Mouse (Mus musculus) erythroid progenitor cell, adult 5-6 weeks (primary cell): ENCODE measurements around the gene Morc1. TPM values are rescaled to one million over a fixed set of nuclear protein-coding genes. Genes with fewer than 3 reads are reported as not detected.

ENCODE experiments used
- ATAC-seq: replicated peaks from 2 replicates; pipeline ENCODE4 v1.8.0; 2016; ENCODE audit warnings: moderate number of reproducible peaks, mild to moderate bottlenecking, moderate TSS enrichment, inconsistent platforms; ENCODE audit not compliant: poor library complexity, low FRiP score, severe bottlenecking
- total RNA-seq, 2 experiments: library from RNA; stranded (forward) in 1 of 2; stranded (reverse) in 1 of 2; fragments of 150-400 nt in 1 of 2; fragments of 186-747, 209-891 nt in 1 of 2; gene quantifications; 2 replicates each; pipeline versions ENCODE4 v1.2.3 to v1.2.4; 2015 to 2017; ENCODE audit warnings: low replicate concordance in 2 of 2

The Morc1 gene
- total RNA-seq, 2 experiments from 2014 or later = not detected

DNA sequence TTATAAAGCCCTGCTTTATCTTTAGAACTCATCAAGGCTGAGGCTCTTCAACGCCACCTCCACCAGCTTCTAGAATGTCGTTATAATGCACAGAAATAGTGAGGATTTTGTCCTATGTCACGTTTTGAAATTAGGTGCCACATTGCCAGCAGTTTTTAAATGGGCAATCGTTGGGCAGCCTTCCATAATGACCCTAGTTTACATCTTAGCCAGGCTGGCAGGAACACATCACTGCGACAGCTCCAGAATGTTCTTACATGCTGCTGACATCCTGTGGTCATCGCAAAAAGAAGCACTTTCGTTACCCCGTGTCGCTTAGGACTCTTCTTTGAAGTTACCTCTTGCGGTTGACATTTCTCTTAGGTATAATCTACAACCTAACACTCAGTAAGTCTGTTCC, 42.4 kb downstream of the Morc1 start:
- ATAC-seq = no peak

- ATAC-seq = no peak
Observed at GRCm38 (mm10) chr16:48474896-48475802, 44.1 kb downstream of the Morc1 start.

DNA sequence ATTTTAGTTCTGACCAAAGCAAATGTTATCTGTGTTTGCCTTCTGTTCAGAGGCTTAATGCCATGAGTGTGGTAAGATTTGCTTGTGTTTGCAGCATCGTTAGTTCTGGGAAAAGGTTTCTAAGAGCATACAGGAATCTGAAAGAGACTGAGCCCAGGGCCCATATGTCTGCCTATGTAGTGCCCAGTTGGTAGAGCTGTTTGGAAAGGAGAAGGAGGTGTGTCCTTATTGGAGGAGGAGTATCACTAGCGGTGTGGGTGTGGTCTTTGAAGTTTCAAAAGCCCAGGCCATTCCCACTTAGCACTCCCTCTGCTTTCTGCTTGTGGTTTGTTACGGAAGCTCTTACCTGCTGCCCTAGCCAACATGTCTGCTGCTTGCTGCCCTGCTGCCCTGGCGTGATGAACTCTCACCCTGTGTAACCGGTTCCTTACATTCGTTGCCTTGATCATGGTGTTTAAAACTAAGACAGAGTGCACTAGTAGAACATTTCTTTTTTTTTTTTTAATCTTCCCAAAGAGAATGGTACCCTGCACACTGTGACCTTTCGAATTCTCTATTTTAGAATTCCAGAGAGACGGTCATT, 48.3 kb downstream of the Morc1 start:
- ATAC-seq = no peak

DNA sequence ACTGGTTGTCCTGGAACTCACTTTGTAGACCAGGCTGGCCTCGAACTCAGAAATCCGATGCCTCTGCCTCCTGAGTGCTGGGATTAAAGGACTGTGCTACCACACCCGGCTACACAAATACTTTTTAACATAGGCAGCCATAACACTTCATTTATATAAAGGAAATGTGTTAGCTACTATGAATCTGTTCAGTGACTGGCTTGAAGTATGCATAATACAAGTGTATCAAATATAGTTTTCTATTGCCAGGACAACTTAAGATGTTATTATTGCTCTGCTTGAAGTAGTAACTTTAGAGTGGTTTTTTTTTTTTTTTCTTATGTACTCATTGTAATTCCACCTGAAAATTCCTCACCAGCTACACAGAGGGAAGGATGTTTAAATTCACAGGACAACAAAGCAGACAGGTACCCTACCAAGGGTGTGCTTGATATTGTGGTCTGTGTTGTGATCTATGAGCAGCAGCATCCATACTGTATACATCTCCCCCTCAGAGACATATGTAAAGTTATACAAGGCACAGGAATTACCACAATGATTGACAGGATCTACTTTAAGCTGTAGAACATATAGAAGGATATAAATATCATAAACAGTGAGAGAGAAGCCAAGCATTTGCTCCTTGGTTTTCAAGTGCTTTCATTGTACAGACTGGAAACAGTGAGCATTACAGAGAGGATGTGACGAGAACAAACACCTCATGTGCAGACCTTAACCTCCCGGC, 85.9 kb downstream of the Morc1 start:
- ATAC-seq = no peak

DNA sequence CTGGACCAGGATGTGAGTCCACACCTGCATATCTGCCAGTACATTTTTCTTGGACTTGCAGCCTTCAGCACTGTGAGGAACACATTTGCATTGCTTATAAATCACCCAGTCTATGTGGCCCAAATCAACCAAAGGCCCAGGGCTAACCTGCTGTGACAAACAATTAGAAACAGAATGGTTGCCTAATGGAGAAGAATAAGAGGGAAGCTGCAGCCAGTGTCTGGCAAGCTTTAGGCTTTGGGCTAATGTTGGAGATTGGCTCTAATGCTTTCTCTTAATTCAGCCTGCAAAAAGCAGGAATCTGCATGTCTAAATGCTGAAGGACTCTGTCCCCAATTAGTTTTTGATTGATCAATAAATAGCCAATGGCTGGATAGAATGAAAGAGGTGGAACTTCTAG, 88.5 kb downstream of the Morc1 start:
- ATAC-seq = no peak

- ATAC-seq = no peak
Observed at GRCm38 (mm10) chr16:48537108-48537507, 106.1 kb downstream of the Morc1 start.

GRCm38 (mm10) chr16:48562290-48563080, 131.4 kb downstream of the Morc1 start:
- no peak for ATAC-seq

GRCm38 (mm10) chr16:48570354-48570753, 139.3 kb downstream of the Morc1 start:
- ATAC-seq = no peak

DNA sequence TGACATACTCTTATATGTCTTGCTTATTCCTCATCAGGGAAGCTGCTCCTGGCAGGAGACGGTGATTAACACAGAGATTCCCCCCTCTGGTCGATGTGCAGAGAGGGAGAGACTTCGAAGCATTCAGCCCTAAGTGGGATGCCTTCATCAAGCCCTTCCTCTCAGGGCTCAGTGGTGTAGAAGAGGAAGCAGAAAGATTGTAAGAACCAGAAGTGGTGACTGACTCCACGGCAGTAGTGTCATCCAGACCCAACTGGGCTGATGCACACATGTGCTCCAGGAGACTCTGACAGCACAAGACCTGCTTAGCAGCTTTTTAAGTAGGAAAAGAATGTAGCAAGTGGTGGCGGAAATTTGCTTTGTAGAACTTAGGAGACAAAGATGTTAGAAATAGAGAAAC, 143.0 kb downstream of the Morc1 start:
- no peak for ATAC-seq

DNA sequence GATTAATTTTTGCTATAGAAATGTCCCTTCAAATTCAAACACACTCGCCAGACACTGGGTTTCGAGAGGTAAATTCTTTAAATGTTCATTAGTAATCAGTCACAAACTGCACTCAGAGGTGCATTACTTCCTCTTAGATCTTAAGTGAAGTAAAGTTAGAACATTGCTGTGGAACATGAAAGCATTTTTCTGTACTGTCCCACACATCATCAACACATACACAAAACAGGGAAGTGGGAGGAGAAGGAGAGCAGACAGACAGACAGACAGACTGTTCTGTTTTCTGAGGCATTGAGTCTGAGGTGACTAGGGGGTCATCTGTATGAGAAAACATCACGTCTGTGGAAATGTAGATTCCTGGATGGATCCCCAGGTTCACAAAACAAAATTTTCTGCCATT, 143.5 kb downstream of the Morc1 start:
- ATAC-seq = no peak

GRCm38 (mm10) chr16:48585369-48585768, 154.3 kb downstream of the Morc1 start:
- no peak for ATAC-seq

GRCm38 (mm10) chr16:48594457-48594856, 163.4 kb downstream of the Morc1 start:
- ATAC-seq = no peak

DNA sequence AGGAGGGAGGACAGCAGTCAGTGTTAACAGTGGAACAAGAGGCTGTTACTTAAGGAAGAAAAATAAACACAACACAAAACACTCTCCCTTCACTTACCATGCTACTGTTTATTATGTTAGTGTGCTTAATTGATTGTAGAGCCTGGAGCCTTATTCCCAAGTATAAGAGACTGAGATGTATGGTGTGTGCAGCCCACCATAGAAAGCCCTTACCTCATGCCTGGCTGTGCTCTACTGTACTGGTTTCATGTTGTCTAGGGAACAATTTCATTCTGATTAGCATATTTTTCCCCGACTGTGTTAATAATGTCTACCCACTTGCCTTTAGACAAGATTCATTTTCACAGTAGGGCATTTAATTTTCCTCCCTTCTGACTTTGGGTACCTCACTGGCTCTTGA, 164.2 kb downstream of the Morc1 start:
- ATAC-seq = no peak

GRCm38 (mm10) chr16:48603735-48604211, 172.7 kb downstream of the Morc1 start:
- no peak for ATAC-seq

DNA sequence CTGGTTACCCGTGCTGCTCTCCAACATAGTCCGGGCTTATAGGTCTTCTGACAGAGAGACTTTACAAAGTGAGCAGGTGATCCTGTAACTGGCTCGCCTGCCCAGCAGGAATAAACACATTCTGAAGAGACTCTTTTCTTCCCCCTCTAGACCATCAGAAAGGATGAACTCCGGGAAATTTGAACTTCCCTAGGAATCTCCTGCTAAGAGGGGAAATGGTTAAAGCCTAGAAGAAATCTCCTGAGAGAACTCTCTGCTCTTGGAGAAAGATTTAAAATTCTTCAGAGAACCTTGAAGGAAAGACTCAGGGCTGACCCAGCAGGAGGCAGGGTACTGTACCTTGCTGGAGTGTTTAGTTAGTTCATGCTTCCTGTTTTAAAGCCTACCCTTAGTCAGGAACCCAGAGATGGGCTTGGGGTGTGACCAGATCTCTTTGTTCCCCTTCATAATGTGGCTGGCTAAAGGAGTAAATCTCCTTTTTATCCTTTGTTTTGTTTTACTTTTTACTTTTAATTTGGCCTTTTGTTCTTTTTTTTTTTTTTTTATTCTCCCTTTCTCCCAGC, 175.5 kb downstream of the Morc1 start:
- no peak for ATAC-seq

GRCm38 (mm10) chr16:48608224-48608623, 177.2 kb downstream of the Morc1 start:
- no peak for ATAC-seq

GRCm38 (mm10) chr16:48610866-48611265, 179.8 kb downstream of the Morc1 start:
- ATAC-seq = no peak

DNA sequence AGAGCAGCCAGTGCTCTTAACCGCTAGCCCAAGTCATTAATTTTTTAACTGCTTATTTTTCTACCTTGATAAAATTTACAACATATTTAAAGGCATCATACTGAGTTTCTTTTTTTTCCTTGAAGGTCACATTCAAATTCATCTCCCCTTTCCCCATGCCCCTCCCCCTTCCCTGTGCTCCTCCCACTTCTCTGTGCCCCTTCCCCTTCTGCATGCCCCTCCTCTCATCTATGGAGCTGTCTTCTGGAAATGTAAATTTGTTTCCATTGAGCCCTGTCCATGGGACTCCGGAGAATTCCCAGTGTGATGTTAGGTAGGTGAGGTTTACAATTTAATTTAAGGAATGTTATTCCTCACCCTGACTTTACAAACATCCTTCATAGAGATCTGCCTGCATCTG, 180.4 kb downstream of the Morc1 start:
- no peak for ATAC-seq

- ATAC-seq = no peak
Observed at GRCm38 (mm10) chr16:48613783-48614182, 182.7 kb downstream of the Morc1 start.

DNA sequence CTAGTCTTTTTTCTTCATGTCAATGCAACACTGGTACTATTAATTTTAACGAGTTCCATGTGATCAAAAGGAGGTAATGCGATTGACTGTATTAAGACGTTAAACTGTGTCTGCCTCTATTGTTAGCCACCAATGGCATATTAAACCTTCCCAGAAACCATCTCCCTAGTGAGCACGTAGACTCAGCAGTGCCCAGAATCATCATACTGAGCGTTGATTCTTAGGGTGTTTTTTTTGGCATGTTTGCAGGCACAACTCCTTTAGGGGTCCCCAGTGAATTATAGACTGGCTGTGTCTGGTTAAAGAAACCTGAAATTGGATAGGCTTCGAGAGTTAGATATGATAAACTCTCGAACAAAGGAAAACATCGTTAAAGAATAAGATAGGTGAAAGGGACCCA, 189.5 kb downstream of the Morc1 start:
- no peak for ATAC-seq
